Mouse (Mus musculus) C2C12 (cell line): ENCODE measurements around the gene Tnnt1. TPM values are rescaled to one million over a fixed set of nuclear protein-coding genes. Genes with fewer than 3 reads are reported as not detected.

ENCODE experiments used
- H3K27me3 ChIP-seq: one replicate; pipeline ENCODE4 v1.6.1; 2011; ENCODE audit not compliant: control insufficient read depth, insufficient read depth, insufficient read length
- H3K36me3 ChIP-seq: one replicate; pipeline ENCODE4 v1.6.1; 2011; ENCODE audit not compliant: control insufficient read depth, insufficient read depth
- H3K4me3 ChIP-seq: one replicate; pipeline ENCODE4 v1.5.1; 2011; ENCODE audit warnings: mild to moderate bottlenecking, control low read depth; ENCODE audit not compliant: poor library complexity, insufficient read depth, severe bottlenecking
- H3K79me2 ChIP-seq: one replicate; pipeline ENCODE4 v1.6.1; 2011; ENCODE audit not compliant: control insufficient read depth, insufficient read depth
- H3K79me3 ChIP-seq: one replicate; pipeline ENCODE4 v1.6.1; 2011; ENCODE audit warnings: low read depth, control low read depth
- H3ac ChIP-seq: one replicate; pipeline ENCODE3; 2011; ENCODE audit warnings: low read depth; ENCODE audit not compliant: control insufficient read depth, insufficient read length
- CEBPB ChIP-seq: IDR thresholded peaks from one replicate; pipeline ENCODE4 v1.6.1; 2011; ENCODE audit warnings: low read depth, mild to moderate bottlenecking, control low read depth, moderate library complexity
- CTCF ChIP-seq: IDR thresholded peaks from one replicate; pipeline ENCODE4 v1.5.1; 2011; ENCODE audit not compliant: control insufficient read depth, insufficient read depth, insufficient read length
- FOSL1 ChIP-seq: IDR thresholded peaks from one replicate; pipeline ENCODE4 v1.8.0; 2011; ENCODE audit warnings: mild to moderate bottlenecking, low read length; ENCODE audit not compliant: poor library complexity, insufficient read depth, severe bottlenecking
- MAX ChIP-seq: IDR thresholded peaks from one replicate; pipeline ENCODE4 v1.6.1; 2011; ENCODE audit warnings: mild to moderate bottlenecking, control low read depth
- MYOD1 ChIP-seq: IDR thresholded peaks from one replicate; pipeline ENCODE4 v1.6.1; 2011; ENCODE audit warnings: low read depth; ENCODE audit not compliant: control insufficient read depth, insufficient read length
- MYOG ChIP-seq: IDR thresholded peaks from one replicate; pipeline ENCODE4 v1.6.1; 2011; ENCODE audit not compliant: control insufficient read depth, insufficient read length; ENCODE audit errors: extremely low read depth
- USF1 ChIP-seq: IDR thresholded peaks from one replicate; pipeline ENCODE4 v1.6.1; 2011; ENCODE audit warnings: low read depth, mild to moderate bottlenecking, control low read depth, moderate library complexity
- polyA plus RNA-seq: library from polyadenylated mRNA; unstranded; fragments of >200 nt; fragmentation: generic; extraction: Trizol; gene quantifications from one replicate; pipeline ENCODE4 v1.2.1, GENCODE M21; 2012; ENCODE audit warnings: missing spikeins

Tnnt1 gene
- polyA plus RNA-seq, 1 experiment = 34.7 TPM

DNA sequence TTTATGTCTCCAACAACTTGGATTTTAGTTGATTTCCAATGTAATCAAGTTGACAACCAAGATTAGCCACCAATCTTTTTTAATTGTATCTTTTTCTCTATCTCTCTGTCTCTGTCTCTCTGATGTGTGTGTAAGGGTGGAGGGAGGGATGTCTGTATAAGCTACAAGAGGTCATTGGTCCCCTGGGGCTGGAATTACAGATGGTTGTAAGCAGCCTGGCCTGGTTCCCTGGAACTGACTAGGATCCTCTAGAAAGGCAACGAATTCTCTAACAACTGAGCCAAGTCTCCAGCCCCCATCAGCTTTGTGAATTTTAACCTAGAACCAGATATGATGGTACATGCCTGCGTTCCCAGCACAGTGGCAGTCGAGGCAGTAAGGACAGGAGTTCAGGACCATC is 48.4 kb downstream of the Tnnt1 start:
- Histone ChIP-seq H3K79me3 (no peaks in the 10 kb centered on the region), H3K27me3 (peaks cover 24% of the 10 kb centered on the region)

DNA sequence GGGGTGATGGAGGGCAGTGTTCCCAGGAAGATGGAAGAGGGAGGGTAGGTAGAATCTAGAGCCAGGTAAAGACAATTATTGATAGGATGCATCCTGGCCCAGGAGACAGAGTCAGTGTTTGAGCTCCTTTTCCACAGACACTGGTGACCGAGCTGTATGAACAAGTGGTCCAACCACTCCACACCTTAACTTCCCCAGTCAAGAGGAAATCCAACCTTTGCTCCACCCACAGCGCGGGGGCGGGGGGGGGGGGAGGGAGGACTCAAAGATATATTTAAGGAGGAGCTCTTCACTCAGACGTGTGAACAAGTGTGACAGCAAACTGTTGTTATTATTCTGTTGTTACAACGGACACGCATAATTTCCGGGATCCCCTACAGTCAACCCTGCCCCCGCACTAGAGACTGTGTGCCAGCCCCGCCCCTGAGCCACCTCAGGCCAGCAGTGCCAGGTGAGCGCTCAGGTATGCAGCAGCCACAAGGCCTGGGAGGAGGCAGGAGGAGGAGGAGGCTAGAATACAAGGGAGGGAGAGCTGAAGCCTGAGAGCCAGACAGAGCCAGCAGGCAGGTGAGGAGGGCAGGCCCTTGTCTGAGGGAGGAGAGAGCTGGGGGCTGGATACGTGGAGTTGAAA is 51.9 kb downstream of the Tnnt1 start:
- H3K27me3 ChIP-seq = peaks cover 15% of the 10 kb centered on the region
- no peak overlapping the region for H3K4me3 ChIP-seq
- no peaks in the 10 kb centered on the region for H3K79me2 ChIP-seq
- no peak overlapping the region for H3ac ChIP-seq
- H3K79me3 ChIP-seq = no peaks in the 10 kb centered on the region
- H3K36me3 ChIP-seq = no peaks in the 10 kb centered on the region
- TF ChIP-seq USF1 (no peak), MYOG (no peak), MAX (no peak), MYOD1 (no peak), CEBPB (no peak), FOSL1 (no peak), CTCF (no peak)

More for the DNA sequence above, 48.4 kb downstream of the Tnnt1 start:
- no peaks in the 10 kb centered on the region for H3K36me3 ChIP-seq
- TF ChIP-seq MYOD1 (no peak), FOSL1 (no peak)
- no peaks in the 10 kb centered on the region for H3K79me2 ChIP-seq
- H3K4me3 ChIP-seq = no peak overlapping the region
- H3ac ChIP-seq = no peak overlapping the region

DNA sequence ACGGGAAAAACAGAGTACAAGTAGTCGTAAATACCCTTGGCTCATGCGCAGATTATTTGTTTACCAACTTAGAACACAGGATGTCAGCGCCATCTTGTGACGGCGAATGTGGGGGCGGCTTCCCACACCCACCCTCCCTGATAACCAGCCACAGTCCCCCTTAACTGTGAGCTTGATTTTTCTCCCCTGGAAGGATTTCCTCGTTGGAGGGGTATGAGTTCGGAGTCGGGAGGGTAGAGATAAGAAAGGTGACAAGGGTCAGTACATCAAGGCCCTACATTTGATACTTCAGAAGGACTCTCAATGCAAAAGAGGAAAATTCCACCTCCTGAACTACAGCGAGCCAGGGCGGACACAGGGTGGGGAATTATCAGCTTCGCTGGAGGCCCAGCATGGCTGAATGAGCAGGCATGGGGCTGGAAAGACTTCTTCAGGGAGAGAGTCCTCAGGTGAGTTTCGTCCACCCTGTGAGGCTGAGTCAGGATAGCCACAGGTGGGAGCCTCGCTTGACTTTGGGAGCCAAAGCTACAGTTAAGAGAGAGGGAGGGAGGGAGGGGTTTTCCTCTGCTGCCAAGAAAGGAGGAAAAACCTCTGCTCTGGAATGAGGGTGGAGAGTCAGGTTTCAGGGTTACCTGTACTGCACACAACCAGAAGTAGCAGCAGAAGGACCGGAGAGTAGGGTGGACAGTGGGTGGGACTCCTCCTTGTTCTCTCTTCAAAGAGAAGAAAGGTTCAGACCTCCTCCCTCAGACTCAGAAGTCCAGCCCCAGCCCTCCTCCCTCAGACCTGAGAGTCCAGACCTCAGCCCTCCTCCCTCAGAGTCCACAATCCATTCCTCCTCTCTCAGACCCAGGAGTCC is 55.4 kb downstream of the Tnnt1 start, which contains the start of gene Eps8l1:
Gene Eps8l1, plus strand, starts transcription at position 99 of the 859 bp plus-strand sequence.
- no peak within 1 kb of the TSS for H3K4me3 ChIP-seq
- TF ChIP-seq MYOD1 = no peak
- no peak for TF ChIP-seq MAX
- no peak for TF ChIP-seq FOSL1
- TF ChIP-seq USF1 = no peak
- TF ChIP-seq MYOG = no peak
- no peak for TF ChIP-seq CTCF
- TF ChIP-seq CEBPB = no peak

More for the DNA sequence above, 55.4 kb downstream of the Tnnt1 start, which contains the start of gene Eps8l1:
- no peaks in the 10 kb centered on the region for H3K36me3 ChIP-seq
- peaks cover 7% of the 10 kb centered on the region for H3K27me3 ChIP-seq
- no peaks in the 10 kb centered on the region for H3K79me2 ChIP-seq
- no peaks in the 10 kb centered on the region for H3K79me3 ChIP-seq
- H3ac ChIP-seq = no peak within 1 kb of the TSS

Other genes starting within 250 kb of the Tnnt1 start
- not detected for gene Ncr1, start 178.7 kb downstream of the Tnnt1 start, polyA plus RNA-seq
- not detected for gene Gp6, start 118.6 kb downstream of the Tnnt1 start, polyA plus RNA-seq
- gene Rdh13, start 70.7 kb downstream of the Tnnt1 start, polyA plus RNA-seq = 40.7 TPM
- 0.28 TPM for gene Eps8l1, start 55.7 kb downstream of the Tnnt1 start, polyA plus RNA-seq
- gene Ppp1r12c, start 14.7 kb downstream of the Tnnt1 start, polyA plus RNA-seq = 54.6 TPM
- 0.91 TPM for gene Tnni3, start 7.8 kb upstream of the Tnnt1 start, polyA plus RNA-seq
- 1.4 TPM for gene Dnaaf3, start 16.1 kb upstream of the Tnnt1 start, polyA plus RNA-seq
- 0.11 TPM for gene Syt5, start 31.2 kb upstream of the Tnnt1 start, polyA plus RNA-seq
- not detected for gene Ptprh, start 87.7 kb upstream of the Tnnt1 start, polyA plus RNA-seq
- 2.8 TPM for gene Tmem86b, start 115.0 kb upstream of the Tnnt1 start, polyA plus RNA-seq
- gene Ppp6r1, start 142.6 kb upstream of the Tnnt1 start, polyA plus RNA-seq = 56.1 TPM
- 110 TPM for gene Hspbp1, start 168.7 kb upstream of the Tnnt1 start, polyA plus RNA-seq
- gene Brsk1, start 174.2 kb upstream of the Tnnt1 start, polyA plus RNA-seq = 15.3 TPM
- gene Tmem150b, start 208.9 kb upstream of the Tnnt1 start, polyA plus RNA-seq = 0.07 TPM
- 12.7 TPM for gene Kmt5c, start 223.7 kb upstream of the Tnnt1 start, polyA plus RNA-seq
- 0.26 TPM for gene Cox6b2, start 236.7 kb upstream of the Tnnt1 start, polyA plus RNA-seq